Mouse (Mus musculus): ENCODE measurements around the gene G6pc2. TPM values are rescaled to one million over a fixed set of nuclear protein-coding genes. Genes with fewer than 3 reads are reported as not detected.

The G6pc2 gene
- not detected in 2 replicates for polyA plus RNA-seq (2011; ENCODE audit: insufficient read depth, insufficient read length, low read depth, missing spikeins)

- TF ChIP-seq CTCF (IDR thresholded peaks at IDR 0.05; ENCODE audit: low read depth, low read length) (no peak), POLR2A (IDR thresholded peaks at IDR 0.05; ENCODE audit: insufficient read depth, low read length) (no peak)
- Histone ChIP-seq H3K4me1 (ENCODE audit: control insufficient read depth, insufficient read depth, low read length) (peaks cover 2% of the 10 kb centered on the region), H3K9ac (ENCODE audit: low read depth, poor library complexity, severe bottlenecking) (no peak within 1 kb of the TSS), H3K9me3 (replicated peaks; ENCODE audit: control insufficient read depth, insufficient read depth, low read length, poor library complexity, severe bottlenecking) (no peaks in the 10 kb centered on the region), H3K27ac (ENCODE audit: insufficient read depth, low read length) (no peak within 1 kb of the TSS), H3K36me3 (ENCODE audit: control insufficient read depth, insufficient read depth, low read length, poor library complexity, severe bottlenecking) (no peaks in the 10 kb centered on the region), H3K4me3 (ENCODE audit: low read depth, low read length) (no peak within 1 kb of the TSS), H3K27me3 (ENCODE audit: control insufficient read depth, insufficient read depth, low read length, poor library complexity, severe bottlenecking) (no peaks in the 10 kb centered on the region)
Observed at GRCm38 (mm10) chr2:69210773-69211172, at the start of gene G6pc2. Gene G6pc2 (plus strand): TSS chr2:69211073.

- no peaks in the 10 kb centered on the region for H3K27me3 ChIP-seq (ENCODE audit: control insufficient read depth, insufficient read depth, low read length, poor library complexity, severe bottlenecking)
- H3K4me1 ChIP-seq (ENCODE audit: control insufficient read depth, insufficient read depth, low read length) = no peaks in the 10 kb centered on the region
- H3K9ac ChIP-seq (ENCODE audit: low read depth, poor library complexity, severe bottlenecking) = no peak overlapping the region
- no peak overlapping the region for H3K27ac ChIP-seq (ENCODE audit: insufficient read depth, low read length)
- no peaks in the 10 kb centered on the region for H3K36me3 ChIP-seq (ENCODE audit: control insufficient read depth, insufficient read depth, low read length, poor library complexity, severe bottlenecking)
- H3K9me3 ChIP-seq (replicated peaks; ENCODE audit: control insufficient read depth, insufficient read depth, low read length, poor library complexity, severe bottlenecking) = no peaks in the 10 kb centered on the region
- TF ChIP-seq POLR2A (IDR thresholded peaks at IDR 0.05; ENCODE audit: insufficient read depth, low read length) (no peak), EP300 (IDR thresholded peaks at IDR 0.05; ENCODE audit: insufficient read depth, low read depth, low read length) (no peak), CTCF (IDR thresholded peaks at IDR 0.05; ENCODE audit: low read depth, low read length) (no peak)
- no peak overlapping the region for H3K4me3 ChIP-seq (ENCODE audit: low read depth, low read length)
Observed at GRCm38 (mm10) chr2:69170395-69171077, 40.3 kb upstream of the G6pc2 start.

DNA sequence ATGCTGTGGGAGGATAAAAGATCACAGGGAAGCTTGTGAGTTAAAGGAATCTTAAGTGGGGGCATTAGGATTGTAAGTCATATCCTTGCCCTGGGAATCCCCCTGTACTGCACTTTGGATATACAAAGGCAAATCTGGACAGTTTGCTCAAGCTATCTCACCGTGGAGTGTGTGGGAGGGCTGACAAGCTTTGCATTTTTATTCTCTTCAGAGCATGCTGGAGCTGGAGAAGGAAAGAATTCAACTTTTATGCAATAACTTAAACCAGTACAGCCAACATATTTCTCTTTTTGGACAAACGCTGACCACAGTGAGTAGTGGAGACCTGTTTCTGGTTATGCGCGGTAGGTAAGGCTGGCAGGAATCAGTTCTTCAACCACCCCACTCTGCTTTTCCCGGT is 35.6 kb upstream of the G6pc2 start:
- H3K9ac ChIP-seq (ENCODE audit: low read depth, poor library complexity, severe bottlenecking) = no peak overlapping the region
- no peaks in the 10 kb centered on the region for H3K4me1 ChIP-seq (ENCODE audit: control insufficient read depth, insufficient read depth, low read length)
- H3K4me3 ChIP-seq (ENCODE audit: low read depth, low read length) = no peak overlapping the region
- H3K27ac ChIP-seq (ENCODE audit: insufficient read depth, low read length) = no peak overlapping the region
- TF ChIP-seq POLR2A (IDR thresholded peaks at IDR 0.05; ENCODE audit: insufficient read depth, low read length) = no peak
- TF ChIP-seq EP300 (IDR thresholded peaks at IDR 0.05; ENCODE audit: insufficient read depth, low read depth, low read length) = no peak
- no peak for TF ChIP-seq CTCF (IDR thresholded peaks at IDR 0.05; ENCODE audit: low read depth, low read length)
- no peaks in the 10 kb centered on the region for H3K36me3 ChIP-seq (ENCODE audit: control insufficient read depth, insufficient read depth, low read length, poor library complexity, severe bottlenecking)
- no peaks in the 10 kb centered on the region for H3K9me3 ChIP-seq (replicated peaks; ENCODE audit: control insufficient read depth, insufficient read depth, low read length, poor library complexity, severe bottlenecking)
- H3K27me3 ChIP-seq (ENCODE audit: control insufficient read depth, insufficient read depth, low read length, poor library complexity, severe bottlenecking) = no peaks in the 10 kb centered on the region

- Histone ChIP-seq H3K4me3 (ENCODE audit: low read depth, low read length) (no peak overlapping the region), H3K27ac (ENCODE audit: insufficient read depth, low read length) (no peak overlapping the region), H3K36me3 (ENCODE audit: control insufficient read depth, insufficient read depth, low read length, poor library complexity, severe bottlenecking) (no peaks in the 10 kb centered on the region), H3K4me1 (ENCODE audit: control insufficient read depth, insufficient read depth, low read length) (no peaks in the 10 kb centered on the region), H3K9me3 (replicated peaks; ENCODE audit: control insufficient read depth, insufficient read depth, low read length, poor library complexity, severe bottlenecking) (no peaks in the 10 kb centered on the region), H3K9ac (ENCODE audit: low read depth, poor library complexity, severe bottlenecking) (no peak overlapping the region), H3K27me3 (ENCODE audit: control insufficient read depth, insufficient read depth, low read length, poor library complexity, severe bottlenecking) (no peaks in the 10 kb centered on the region)
- TF ChIP-seq EP300 (IDR thresholded peaks at IDR 0.05; ENCODE audit: insufficient read depth, low read depth, low read length) = no peak
- TF ChIP-seq CTCF (IDR thresholded peaks at IDR 0.05; ENCODE audit: low read depth, low read length) = no peak
- TF ChIP-seq POLR2A (IDR thresholded peaks at IDR 0.05; ENCODE audit: insufficient read depth, low read length) = no peak
Observed at GRCm38 (mm10) chr2:69179721-69180120, 31.2 kb upstream of the G6pc2 start.

- Histone ChIP-seq H3K36me3 (ENCODE audit: control insufficient read depth, insufficient read depth, low read length, poor library complexity, severe bottlenecking) (peaks cover 5% of the 10 kb centered on the region; the same call in 1 of the 2 replicates), H3K27ac (ENCODE audit: insufficient read depth, low read length) (no peak overlapping the region), H3K4me1 (ENCODE audit: control insufficient read depth, insufficient read depth, low read length) (no peaks in the 10 kb centered on the region), H3K9me3 (replicated peaks; ENCODE audit: control insufficient read depth, insufficient read depth, low read length, poor library complexity, severe bottlenecking) (no peaks in the 10 kb centered on the region), H3K27me3 (ENCODE audit: control insufficient read depth, insufficient read depth, low read length, poor library complexity, severe bottlenecking) (no peaks in the 10 kb centered on the region), H3K9ac (ENCODE audit: low read depth, poor library complexity, severe bottlenecking) (no peak overlapping the region), H3K4me3 (ENCODE audit: low read depth, low read length) (no peak overlapping the region)
- no peak for TF ChIP-seq CTCF (IDR thresholded peaks at IDR 0.05; ENCODE audit: low read depth, low read length)
- no peak for TF ChIP-seq POLR2A (IDR thresholded peaks at IDR 0.05; ENCODE audit: insufficient read depth, low read length)
- TF ChIP-seq EP300 (IDR thresholded peaks at IDR 0.05; ENCODE audit: insufficient read depth, low read depth, low read length) = no peak
Observed at GRCm38 (mm10) chr2:69187990-69188389, 22.9 kb upstream of the G6pc2 start.

DNA sequence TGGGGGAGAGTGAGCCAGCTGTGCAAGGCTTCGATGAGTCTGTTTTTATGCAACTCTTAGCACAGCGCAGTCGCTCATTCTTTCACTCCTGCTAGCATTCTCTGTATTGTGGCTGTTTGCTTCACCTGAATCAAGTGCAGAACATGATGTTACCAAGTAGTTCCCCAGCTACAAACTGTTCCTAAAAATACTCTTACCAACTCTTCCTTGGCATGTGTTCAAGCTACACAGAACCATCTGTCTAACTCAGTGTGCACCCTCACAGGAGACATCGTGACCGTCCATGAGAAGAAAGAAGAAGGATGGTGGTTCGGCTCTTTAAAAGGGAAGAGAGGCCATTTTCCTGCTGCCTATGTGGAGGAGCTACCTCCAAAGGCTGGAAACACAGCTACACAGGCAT is 22.1 kb upstream of the G6pc2 start:
- Histone ChIP-seq H3K27me3 (ENCODE audit: control insufficient read depth, insufficient read depth, low read length, poor library complexity, severe bottlenecking) (no peaks in the 10 kb centered on the region), H3K9ac (ENCODE audit: low read depth, poor library complexity, severe bottlenecking) (no peak overlapping the region), H3K4me1 (ENCODE audit: control insufficient read depth, insufficient read depth, low read length) (no peaks in the 10 kb centered on the region), H3K4me3 (ENCODE audit: low read depth, low read length) (no peak overlapping the region), H3K36me3 (ENCODE audit: control insufficient read depth, insufficient read depth, low read length, poor library complexity, severe bottlenecking) (peaks cover 11% of the 10 kb centered on the region), H3K9me3 (replicated peaks; ENCODE audit: control insufficient read depth, insufficient read depth, low read length, poor library complexity, severe bottlenecking) (no peaks in the 10 kb centered on the region), H3K27ac (ENCODE audit: insufficient read depth, low read length) (no peak overlapping the region)
- TF ChIP-seq POLR2A (IDR thresholded peaks at IDR 0.05; ENCODE audit: insufficient read depth, low read length) (no peak), EP300 (IDR thresholded peaks at IDR 0.05; ENCODE audit: insufficient read depth, low read depth, low read length) (no peak), CTCF (IDR thresholded peaks at IDR 0.05; ENCODE audit: low read depth, low read length) (no peak)

Data from ES-Bruce4 (cell line).